Mouse (Mus musculus): ENCODE measurements around the gene Krt76. TPM values are rescaled to one million over a fixed set of nuclear protein-coding genes. Genes with fewer than 3 reads are reported as not detected.

The Krt76 gene
- total and polyA plus RNA-seq, 3 experiments, result not detected

- in situ Hi-C loops (cut with MboI; ENCODE audit: low pct_ligation_motif_present, low pct_unique_long_range_greater_than_20kb, low sequenced_read_pairs), result no loop called here
- Histone ChIP-seq H3K9ac (ENCODE audit: insufficient read depth, low read depth) (no peak overlapping the region), H3K79me2 (replicated peaks; ENCODE audit: control insufficient read depth, extremely low read depth, insufficient read depth, poor library complexity, severe bottlenecking) (no peaks in the 10 kb centered on the region), H3K27me3 (replicated peaks) (peaks cover 92% of the 10 kb centered on the region), H3K4me2 (ENCODE audit: insufficient read depth, low read depth, poor library complexity, severe bottlenecking) (no peak overlapping the region), H3K4me3 (replicated peaks in 1 of 3; ENCODE audit: low read depth in 2 of 3, low read length in 2 of 3, poor library complexity in 1 of 3) (no peak overlapping the region), H3K9me3 (replicated peaks; ENCODE audit: low read length) (no peaks in the 10 kb centered on the region), H3K27ac (ENCODE audit: insufficient read depth, low read depth) (no peak overlapping the region), H3K36me3 (replicated peaks in 1 of 2; ENCODE audit: control insufficient read depth in 1 of 2, insufficient read depth in 1 of 2, low read length in 1 of 2) (no peaks in the 10 kb centered on the region), H3K4me1 (ENCODE audit: control insufficient read depth in 1 of 2, insufficient read depth in 2 of 2) (no peaks in the 10 kb centered on the region)
- dilution Hi-C loops (cut with MboI; ENCODE audit: extremely low pct_ligation_motif_present, extremely low pct_unique_long_range_greater_than_20kb, low sequenced_read_pairs), result no loop called here
- no peak for TF ChIP-seq UBTF (IDR thresholded peaks at IDR 0.05; ENCODE audit: low read depth, low read length)
- TF ChIP-seq NELFE (IDR thresholded peaks at IDR 0.05; ENCODE audit: low read depth, low read length), result no peak
- no peak for TF ChIP-seq NRF1 (IDR thresholded peaks at IDR 0.05; ENCODE audit: low read depth, low read length)
- TF ChIP-seq ZC3H11A (IDR thresholded peaks at IDR 0.05; ENCODE audit: low read depth, low read length), result no peak
- TF ChIP-seq MAZ (IDR thresholded peaks at IDR 0.05; ENCODE audit: low read depth, low read length), result no peak
- no peak for TF ChIP-seq TBP (conservative IDR thresholded peaks at IDR 0.05; ENCODE audit: low read depth, low read length)
- no peak for TF ChIP-seq RCOR1 (conservative IDR thresholded peaks at IDR 0.05; ENCODE audit: low read depth, low read length)
- no peak for TF ChIP-seq JUN (IDR thresholded peaks at IDR 0.05; ENCODE audit: insufficient read depth, low read depth, low read length)
- no peak for TF ChIP-seq IRF4 (IDR thresholded peaks at IDR 0.05; ENCODE audit: low read depth, low read length)
- no peak for TF ChIP-seq USF2 (conservative IDR thresholded peaks at IDR 0.05; ENCODE audit: low read depth, low read length)
- no peak for TF ChIP-seq USF1 (IDR thresholded peaks at IDR 0.05; ENCODE audit: low read depth, low read length)
- no peak for TF ChIP-seq ELF1 (IDR thresholded peaks at IDR 0.05; ENCODE audit: low read depth, low read length)
- no peak for TF ChIP-seq MXI1 (IDR thresholded peaks at IDR 0.05; ENCODE audit: low read depth, low read length)
- TF ChIP-seq CHD2 (IDR thresholded peaks at IDR 0.05; ENCODE audit: low read length), result no peak
- TF ChIP-seq MYC (IDR thresholded peaks at IDR 0.05; ENCODE audit: low read depth, low read length), result no peak
- no peak for TF ChIP-seq SIN3A (IDR thresholded peaks at IDR 0.05; ENCODE audit: low read length)
- TF ChIP-seq POLR2A (IDR thresholded peaks at IDR 0.05; ENCODE audit: low read depth, low read length), result no peak
- no peak for TF ChIP-seq KAT2A (IDR thresholded peaks at IDR 0.05; ENCODE audit: insufficient replicate concordance, low read length)
- TF ChIP-seq BHLHE40 (IDR thresholded peaks at IDR 0.05; ENCODE audit: low read depth, low read length), result no peak
- no peak for DNase-seq (ENCODE audit: extremely low read depth)
These were observed 46.0 kb upstream of the Krt76 start for GRCm38 (mm10) chr15:101938600-101939308.

- dilution Hi-C loops (cut with MboI; ENCODE audit: extremely low pct_ligation_motif_present, extremely low pct_unique_long_range_greater_than_20kb, low sequenced_read_pairs), result no loop called here
- Histone ChIP-seq H3K27me3 (replicated peaks) (peaks cover 95% of the 10 kb centered on the region), H3K9me3 (replicated peaks; ENCODE audit: low read length) (no peaks in the 10 kb centered on the region), H3K79me2 (replicated peaks; ENCODE audit: control insufficient read depth, extremely low read depth, insufficient read depth, poor library complexity, severe bottlenecking) (no peaks in the 10 kb centered on the region), H3K4me3 (replicated peaks in 1 of 3; ENCODE audit: low read depth in 2 of 3, low read length in 2 of 3, poor library complexity in 1 of 3) (no peak overlapping the region), H3K36me3 (replicated peaks in 1 of 2; ENCODE audit: control insufficient read depth in 1 of 2, insufficient read depth in 1 of 2, low read length in 1 of 2) (no peaks in the 10 kb centered on the region), H3K4me2 (ENCODE audit: insufficient read depth, low read depth, poor library complexity, severe bottlenecking) (peak overlapping the region; percentile 19; the same call in 1 of the 2 replicates), H3K9ac (ENCODE audit: insufficient read depth, low read depth) (no peak overlapping the region), H3K4me1 (ENCODE audit: control insufficient read depth in 1 of 2, insufficient read depth in 2 of 2) (peaks cover 2 to 3% of the 10 kb centered on the region in 2 experiments; a peak in 1 of 4 replicates), H3K27ac (ENCODE audit: insufficient read depth, low read depth) (no peak overlapping the region)
- no peak for DNase-seq (ENCODE audit: extremely low read depth)
- in situ Hi-C loops (cut with MboI; ENCODE audit: low pct_ligation_motif_present, low pct_unique_long_range_greater_than_20kb, low sequenced_read_pairs), result no loop called here
- no peak for TF ChIP-seq CTCF (conservative IDR thresholded peaks at IDR 0.05 in 1 of 2, IDR thresholded peaks at IDR 0.05 in 1 of 2; ENCODE audit: low read depth in 2 of 2, low read length in 2 of 2)
- TF ChIP-seq USF2 (conservative IDR thresholded peaks at IDR 0.05; ENCODE audit: low read depth, low read length), result no peak
- no peak for TF ChIP-seq POLR2AphosphoS2 (IDR thresholded peaks at IDR 0.05; ENCODE audit: low read depth, low read length)
- no peak for TF ChIP-seq PAX5 (IDR thresholded peaks at IDR 0.05; ENCODE audit: low read length)
- no peak for TF ChIP-seq SMC3 (IDR thresholded peaks at IDR 0.05; ENCODE audit: low read depth, low read length)
- no peak for TF ChIP-seq CHD2 (IDR thresholded peaks at IDR 0.05; ENCODE audit: low read length)
- TF ChIP-seq MXI1 (IDR thresholded peaks at IDR 0.05; ENCODE audit: low read depth, low read length), result no peak
- no peak for TF ChIP-seq CHD1 (IDR thresholded peaks at IDR 0.05; ENCODE audit: low read depth, low read length)
- no peak for TF ChIP-seq TCF12 (IDR thresholded peaks at IDR 0.05; ENCODE audit: low read depth, low read length)
- no peak for TF ChIP-seq MEF2A (IDR thresholded peaks at IDR 0.05; ENCODE audit: borderline replicate concordance, low read depth, low read length)
These were observed 40.3 kb upstream of the Krt76 start for GRCm38 (mm10) chr15:101933024-101933423.
